Mouse (Mus musculus) lung, postnatal 14 days (tissue): ENCODE data around the gene Hrasls5.

Experiments
- DNase-seq: peaks from one replicate; pipeline ENCODE4 v3.0.0; 2021

Hrasls5 gene

GRCm38 (mm10) chr19:7611942-7612757 lies at the start of gene Hrasls5:
Gene Hrasls5, plus strand, starts transcription at chr19:7612541.
- DNase-seq = no peak

GRCm38 (mm10) chr19:7562601-7563129 lies 49.7 kb upstream of the Hrasls5 start:
- no peak for DNase-seq

- DNase-seq = no peak
Observed at GRCm38 (mm10) chr19:7563676-7564075, 48.7 kb upstream of the Hrasls5 start.

GRCm38 (mm10) chr19:7564457-7564856 lies 47.9 kb upstream of the Hrasls5 start:
- DNase-seq = no peak

- DNase-seq = no peak
Observed at GRCm38 (mm10) chr19:7566826-7567225, 45.5 kb upstream of the Hrasls5 start.

GRCm38 (mm10) chr19:7568364-7568763 lies 44.0 kb upstream of the Hrasls5 start:
- no peak for DNase-seq

- DNase-seq = no peak
Observed at GRCm38 (mm10) chr19:7569650-7570049, 42.7 kb upstream of the Hrasls5 start.

- no peak for DNase-seq
Observed at GRCm38 (mm10) chr19:7576180-7576579, 36.2 kb upstream of the Hrasls5 start.

- DNase-seq = no peak
Observed at GRCm38 (mm10) chr19:7577710-7578109, 34.6 kb upstream of the Hrasls5 start.

GRCm38 (mm10) chr19:7581042-7581441 lies 31.3 kb upstream of the Hrasls5 start:
- DNase-seq = peak; percentile 10

GRCm38 (mm10) chr19:7583101-7583500 lies 29.2 kb upstream of the Hrasls5 start:
- no peak for DNase-seq

GRCm38 (mm10) chr19:7583599-7583998 lies 28.7 kb upstream of the Hrasls5 start:
- no peak for DNase-seq

- DNase-seq = no peak
Observed at GRCm38 (mm10) chr19:7585279-7585678, 27.1 kb upstream of the Hrasls5 start.

- DNase-seq = no peak
Observed at GRCm38 (mm10) chr19:7585764-7586163, 26.6 kb upstream of the Hrasls5 start.

GRCm38 (mm10) chr19:7590795-7591194 lies 21.5 kb upstream of the Hrasls5 start:
- no peak for DNase-seq

GRCm38 (mm10) chr19:7592018-7592417 lies 20.3 kb upstream of the Hrasls5 start:
- peak; percentile 17 for DNase-seq

- peak; percentile 52 for DNase-seq
Observed at GRCm38 (mm10) chr19:7595534-7595933, 16.8 kb upstream of the Hrasls5 start.

- no peak for DNase-seq
Observed at GRCm38 (mm10) chr19:7598481-7598880, 13.9 kb upstream of the Hrasls5 start.

GRCm38 (mm10) chr19:7601551-7601950 lies 10.8 kb upstream of the Hrasls5 start:
- no peak for DNase-seq

- DNase-seq = no peak
Observed at GRCm38 (mm10) chr19:7604107-7604506, 8.2 kb upstream of the Hrasls5 start.

- DNase-seq = no peak
Observed at GRCm38 (mm10) chr19:7605013-7605412, 7.3 kb upstream of the Hrasls5 start.

- peak; percentile 50 for DNase-seq
Observed at GRCm38 (mm10) chr19:7605930-7606783, 6.2 kb upstream of the Hrasls5 start.
